Mouse (Mus musculus) layer of hippocampus, adult 9-10 months (tissue): Measurements from ENCODE around the gene Lgr6.
A peak's percentile ranks its signal among the peaks of the same experiment; 100 is the strongest.
"Not testable (repeated sequence)": the region's sequence is repeated elsewhere in the genome, so short reads cannot be mapped to it uniquely, and the experiment has no call there.

Experiments
- DNase-seq: peaks from one replicate; pipeline ENCODE4 v3.0.0; 2022; ENCODE audit warnings: low spot score

Gene Lgr6

DNA sequence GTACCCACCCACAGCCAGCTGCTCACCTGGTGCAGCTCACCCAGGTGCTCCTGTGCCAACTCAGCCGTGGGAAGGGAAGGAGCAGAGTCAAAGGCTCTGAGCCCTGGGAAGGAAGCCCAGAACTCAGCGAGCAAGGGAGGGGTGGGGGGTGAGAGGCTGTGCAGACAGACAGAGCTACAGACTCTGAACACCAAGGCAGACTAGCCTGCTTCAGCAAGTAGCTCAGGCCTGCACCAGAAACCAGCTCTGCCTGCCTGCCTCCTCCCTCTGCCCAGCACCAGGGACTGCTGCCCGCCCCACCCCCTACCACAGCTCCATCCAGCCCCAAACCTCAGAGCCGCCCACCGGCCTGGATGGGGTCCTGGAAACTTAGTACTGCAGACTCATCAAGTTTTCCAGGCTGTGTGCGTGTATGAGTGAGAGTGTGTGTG lies 22.9 kb upstream of the Lgr6 start:
- no peak for DNase-seq

DNA sequence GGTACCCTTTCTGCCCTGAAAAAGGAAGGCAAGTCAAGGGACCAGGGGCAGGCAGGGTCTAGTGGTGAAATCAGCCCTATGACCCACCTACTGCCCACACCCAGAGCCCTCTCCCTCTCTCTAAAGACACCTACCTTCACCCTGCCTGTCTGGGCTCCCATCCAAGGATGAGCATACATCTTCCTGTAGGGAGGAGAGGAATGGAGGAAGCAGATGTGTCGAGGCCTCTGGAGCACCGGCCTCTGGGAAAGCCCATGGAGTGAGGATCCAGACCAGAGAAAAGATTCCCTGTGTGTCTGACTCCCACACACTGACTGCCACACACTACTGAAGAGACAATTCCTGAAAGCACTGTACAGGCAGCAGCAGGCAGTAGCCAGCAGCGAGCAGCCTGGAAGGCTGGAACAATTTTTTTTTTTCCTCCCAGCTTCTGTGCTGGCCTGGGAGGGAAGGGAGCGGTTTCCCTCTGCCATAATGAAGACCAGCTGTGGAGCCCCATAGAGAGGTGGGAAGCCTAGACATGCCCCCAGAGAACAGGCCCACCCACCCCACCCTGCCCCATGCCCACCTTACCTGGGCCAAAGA lies 21.5 kb upstream of the Lgr6 start:
- DNase-seq = no peak

DNA sequence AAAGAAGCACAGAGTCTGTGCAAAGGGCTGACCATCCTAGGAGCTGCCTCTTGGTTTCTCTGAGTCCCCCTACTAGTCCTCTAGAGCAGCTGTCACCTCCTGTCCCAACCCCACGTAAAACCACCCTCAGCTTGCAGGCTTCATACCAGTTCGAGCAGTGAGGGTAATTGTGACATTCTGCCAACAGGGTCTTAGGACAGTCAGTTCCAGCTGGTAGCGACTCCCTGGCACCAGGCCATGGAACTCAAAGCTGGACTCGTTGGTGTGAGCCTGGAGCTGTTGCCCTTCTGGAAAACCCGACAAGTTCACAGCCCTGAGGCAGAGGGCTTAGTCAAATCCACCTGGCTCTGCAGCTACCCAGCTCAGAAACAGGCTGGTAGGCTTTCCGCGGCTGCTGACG lies 20.9 kb upstream of the Lgr6 start:
- no peak for DNase-seq

DNA sequence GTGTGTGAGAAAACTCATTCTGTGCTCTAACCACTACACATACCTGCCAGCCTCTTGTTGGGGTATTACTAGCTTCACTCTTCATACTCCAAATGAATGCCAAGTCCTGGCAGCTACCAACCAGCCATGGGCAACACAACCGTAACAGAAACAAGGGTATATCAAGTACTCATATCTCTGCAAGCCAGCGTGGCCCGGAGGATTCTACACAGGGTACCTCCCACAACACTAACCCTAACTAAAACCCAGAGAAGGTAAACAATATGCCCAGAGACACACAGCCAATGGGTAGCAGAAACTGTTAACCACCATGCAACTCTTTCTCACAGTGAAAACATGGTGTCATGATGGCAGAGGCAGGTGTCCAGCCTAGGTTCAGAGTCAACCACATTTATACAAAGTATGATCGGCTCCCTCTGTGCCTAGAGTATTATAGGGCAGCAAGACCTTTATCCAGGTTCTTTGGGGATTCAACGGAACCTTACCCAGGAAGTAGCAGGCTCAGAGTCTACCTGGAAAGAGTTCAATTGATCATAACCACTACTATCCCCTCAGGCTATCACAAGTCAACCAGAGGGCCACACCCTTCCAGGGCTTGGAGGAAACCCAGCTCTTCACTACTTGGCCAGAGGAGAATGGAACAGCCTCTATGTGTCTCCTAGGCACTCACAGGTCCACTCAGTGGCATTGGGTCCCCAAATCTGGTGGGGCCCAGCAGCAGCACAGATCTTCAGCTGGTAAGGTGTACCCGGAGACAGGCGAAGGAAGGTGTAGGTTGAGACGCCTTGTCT lies 19.7 kb upstream of the Lgr6 start:
- no peak for DNase-seq

DNA sequence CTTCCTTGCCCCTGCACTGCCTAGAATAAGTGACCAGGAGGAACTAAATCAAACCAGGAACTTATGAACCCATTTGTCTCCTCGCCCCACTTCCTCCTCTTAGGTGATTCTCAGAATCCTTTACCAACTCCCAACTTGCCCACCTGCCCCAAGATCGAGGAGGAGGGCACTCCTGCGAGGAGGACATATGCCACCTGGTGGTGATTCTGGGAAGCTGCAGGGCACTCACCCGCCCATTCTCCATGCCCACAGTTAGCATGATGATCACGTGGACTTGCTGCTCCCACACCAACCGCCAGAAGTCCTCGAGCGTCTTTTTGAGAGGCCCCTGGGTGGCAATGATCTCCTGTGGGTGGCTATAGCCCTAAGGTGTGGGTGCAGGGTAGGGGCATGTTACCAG lies 7.6 kb upstream of the Lgr6 start:
- no peak for DNase-seq

DNA sequence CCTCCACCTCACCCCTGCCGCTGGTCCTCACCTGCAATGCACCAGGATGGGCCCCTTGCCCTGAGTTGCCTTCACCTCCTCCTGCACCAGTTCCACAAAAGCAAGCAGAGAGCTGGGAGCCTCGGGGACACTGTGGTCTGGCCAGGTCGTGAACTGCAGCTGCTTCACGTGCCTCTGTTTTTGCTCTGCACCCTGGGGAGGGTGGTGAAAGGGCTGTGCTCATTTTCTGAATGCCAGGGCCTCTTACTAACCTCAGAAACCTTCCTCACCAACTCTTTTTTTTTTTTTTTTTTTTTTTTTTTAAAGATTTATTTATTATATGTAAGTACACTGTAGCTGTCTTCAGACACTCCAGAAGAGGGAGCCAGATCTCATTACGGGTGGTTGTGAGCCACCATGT lies 6.2 kb upstream of the Lgr6 start:
- not testable (repeated sequence) for DNase-seq

DNA sequence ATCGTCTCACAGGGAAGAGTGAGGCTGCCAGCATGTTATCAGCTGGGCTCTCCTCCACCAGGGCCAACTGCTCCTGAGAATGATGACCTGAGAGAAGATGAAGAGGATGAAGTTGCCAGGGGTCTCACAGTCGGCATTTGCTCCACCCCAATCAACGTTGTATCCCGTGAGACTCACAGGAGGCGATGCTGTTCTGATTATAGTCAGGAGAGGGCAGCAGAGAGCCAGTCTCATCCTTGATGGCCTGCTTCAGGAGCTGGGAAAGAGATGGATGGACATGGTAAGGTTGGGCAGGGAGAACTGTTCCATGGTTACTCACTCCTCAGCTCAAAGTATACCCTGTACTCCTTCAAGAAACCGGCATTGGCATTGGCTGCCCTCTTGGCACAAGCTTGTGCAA lies 5.0 kb upstream of the Lgr6 start:
- peak; percentile 73 for DNase-seq

DNA sequence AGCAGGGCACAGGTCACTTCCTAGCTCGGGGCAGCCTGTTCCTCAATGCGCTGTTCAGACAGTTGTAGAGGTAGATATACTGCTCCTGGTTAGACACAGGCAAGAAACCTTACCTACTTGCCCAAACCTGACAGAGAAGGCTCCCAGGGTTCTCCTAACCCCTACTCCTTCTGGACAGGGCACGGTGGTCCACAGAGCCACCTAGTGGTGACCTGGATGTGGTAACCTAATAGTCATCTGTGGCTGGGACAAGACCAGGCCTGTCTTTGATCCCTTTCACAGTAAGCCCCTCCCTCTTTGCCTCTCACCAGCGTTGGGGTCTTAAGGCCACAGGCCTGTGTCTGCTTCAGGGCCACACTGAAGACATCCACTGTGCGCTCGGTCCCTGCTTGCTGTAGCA lies 3.5 kb upstream of the Lgr6 start:
- no peak for DNase-seq

DNA sequence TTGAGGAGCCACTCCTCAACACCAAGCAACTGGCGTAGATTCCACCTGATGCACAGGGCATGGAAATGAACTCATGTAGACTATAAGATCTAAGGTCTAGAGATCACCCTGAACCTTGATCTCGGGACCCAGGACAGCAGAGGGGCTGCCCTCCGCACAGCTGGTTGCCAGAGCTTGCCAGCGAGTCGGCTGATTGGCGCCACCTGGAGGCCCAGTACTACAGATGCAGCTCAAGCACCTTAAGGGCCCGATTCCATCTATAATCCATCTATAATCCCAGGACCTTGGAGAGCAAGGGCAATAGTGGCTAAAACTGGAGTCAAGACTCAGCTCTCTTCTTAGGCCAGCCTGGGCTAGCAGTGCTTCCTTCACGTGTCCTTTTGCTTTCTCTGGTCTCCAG lies 875 bp upstream of the Lgr6 start:
- no peak for DNase-seq

DNA sequence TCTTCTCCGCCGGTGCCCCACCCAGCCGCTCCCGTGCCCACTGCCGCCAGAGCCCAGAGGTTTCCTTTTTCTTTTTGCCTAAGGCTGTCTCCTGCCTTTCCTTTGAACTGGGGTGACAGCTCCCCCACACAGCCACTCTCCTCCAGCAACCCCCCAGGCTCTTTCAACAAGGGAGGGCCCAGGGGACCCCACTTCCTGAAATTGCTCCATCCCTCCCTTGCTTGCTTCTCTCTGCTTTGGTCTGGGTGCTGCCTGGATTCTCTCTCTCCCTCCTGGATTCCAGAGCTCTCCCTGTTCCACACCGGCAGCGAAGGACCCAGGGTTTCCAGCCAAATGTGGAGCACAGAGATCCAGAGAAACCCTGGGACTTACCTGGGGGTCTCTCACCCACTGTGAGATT lies 4.7 kb downstream of the Lgr6 start:
- no peak for DNase-seq

DNA sequence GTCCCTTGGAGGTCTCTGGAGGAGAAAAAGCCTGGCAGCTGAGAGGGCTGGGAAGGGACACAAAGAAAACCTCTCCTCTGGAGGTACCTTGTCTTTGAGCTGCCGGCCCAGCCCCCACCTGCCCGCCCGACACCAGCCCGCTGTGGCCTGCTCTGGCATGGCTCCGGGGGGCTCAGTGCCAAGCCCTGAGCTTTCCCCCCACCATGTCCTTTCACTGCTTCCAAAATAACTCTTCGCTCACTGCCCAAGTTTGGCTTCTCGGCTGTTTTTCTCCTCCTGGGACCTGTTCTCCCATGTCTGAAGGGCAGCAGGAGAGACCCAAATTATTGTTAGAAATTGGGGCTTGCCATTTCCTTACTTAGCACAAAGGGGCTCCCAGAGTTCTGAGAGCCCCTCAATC lies 6.6 kb downstream of the Lgr6 start:
- DNase-seq = no peak

DNA sequence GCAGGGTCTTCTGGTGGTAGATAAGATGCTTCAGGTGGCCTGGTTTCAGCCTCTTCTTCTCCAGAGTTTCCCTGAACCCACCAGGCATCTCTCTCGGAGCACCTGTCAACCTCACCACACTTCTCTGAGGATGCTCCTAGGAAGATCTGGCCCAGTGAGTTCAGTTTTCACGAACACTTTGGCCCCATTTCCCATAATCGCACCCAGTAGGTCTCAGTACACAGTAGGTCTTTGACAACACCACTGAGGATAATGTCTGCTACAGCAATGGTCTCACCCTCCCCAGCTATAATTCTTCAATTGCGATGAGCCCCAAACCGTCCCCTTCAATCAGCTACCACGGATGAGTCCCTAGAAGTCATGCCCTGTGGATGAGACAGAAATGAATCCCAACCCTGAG lies 7.6 kb downstream of the Lgr6 start:
- no peak for DNase-seq

DNA sequence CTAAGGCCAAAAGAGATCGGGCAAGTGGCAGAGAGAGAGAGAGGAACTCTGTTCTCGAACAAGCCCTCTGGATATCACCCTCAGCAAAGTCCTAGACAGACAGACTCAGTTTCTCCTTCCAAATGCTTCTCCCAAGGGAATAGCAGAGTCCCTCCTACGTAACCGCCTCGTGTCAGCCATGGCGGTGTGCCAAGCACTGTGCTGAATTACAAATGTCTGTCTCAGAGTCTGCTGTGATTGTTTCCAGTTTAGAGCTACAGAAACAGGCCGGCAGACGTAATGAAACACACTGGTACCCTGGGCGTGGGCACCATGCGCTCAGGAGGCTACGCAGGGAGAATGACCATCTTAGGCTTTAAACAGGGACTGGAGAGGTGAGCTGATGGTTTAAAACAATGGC lies 8.8 kb downstream of the Lgr6 start:
- DNase-seq = no peak

DNA sequence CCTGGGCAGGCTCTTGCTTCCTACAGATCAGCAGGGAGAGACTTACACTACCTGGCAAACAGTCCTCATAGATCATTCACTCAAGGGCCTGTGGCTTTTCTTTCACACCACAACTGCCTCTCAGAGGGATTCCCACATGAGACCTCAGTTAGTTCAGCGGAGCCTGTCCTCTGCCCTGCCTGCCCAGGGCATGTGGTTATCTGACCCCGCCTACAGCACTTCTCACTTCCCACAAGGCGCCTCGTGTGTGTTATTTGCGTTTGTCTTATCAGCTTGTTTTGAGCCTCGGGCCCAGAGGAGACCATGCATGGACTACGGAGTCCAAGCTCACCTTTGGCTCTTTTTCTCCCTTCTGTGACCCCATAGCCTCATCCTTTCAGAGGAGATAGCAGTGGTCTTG lies 9.9 kb downstream of the Lgr6 start:
- DNase-seq = no peak

DNA sequence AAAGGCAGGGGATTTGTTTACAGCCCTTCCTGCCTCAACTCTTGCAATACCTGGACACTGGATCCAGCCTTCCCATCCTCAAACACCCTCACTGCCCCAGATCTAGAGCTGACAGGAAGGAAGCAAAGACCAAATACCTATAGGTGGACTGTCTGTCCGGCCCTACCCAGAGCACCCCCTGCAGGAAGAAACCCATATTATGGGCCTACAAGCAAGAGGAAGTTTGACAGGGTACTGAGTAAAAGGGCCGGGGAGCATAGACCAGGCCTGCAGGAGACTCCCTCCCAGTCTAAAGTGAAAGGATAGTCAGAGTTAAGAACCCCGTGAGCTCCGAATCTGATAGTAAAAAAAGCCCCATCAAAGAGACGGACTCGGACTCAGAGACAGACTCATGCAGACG lies 10.4 kb downstream of the Lgr6 start:
- no peak for DNase-seq

DNA sequence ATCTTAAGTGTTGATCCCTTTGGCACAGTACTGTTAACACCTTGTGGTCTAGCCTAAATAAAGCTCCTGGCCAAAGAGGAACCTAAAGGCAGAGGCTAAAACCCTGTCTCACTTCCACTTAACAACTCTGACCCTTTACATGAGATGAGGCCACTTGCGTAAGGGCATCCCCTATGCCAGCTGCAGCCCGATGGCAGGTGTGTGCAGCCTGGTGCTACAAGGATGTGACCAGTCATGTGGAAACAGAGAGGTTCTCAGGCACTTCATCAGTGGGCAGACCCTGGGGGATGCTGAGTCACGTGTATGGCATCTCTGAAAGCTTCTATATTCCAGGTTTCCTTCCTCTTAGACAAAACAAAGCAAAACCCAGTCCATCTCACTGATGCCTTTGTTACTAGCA lies 14.2 kb downstream of the Lgr6 start:
- no peak for DNase-seq

DNA sequence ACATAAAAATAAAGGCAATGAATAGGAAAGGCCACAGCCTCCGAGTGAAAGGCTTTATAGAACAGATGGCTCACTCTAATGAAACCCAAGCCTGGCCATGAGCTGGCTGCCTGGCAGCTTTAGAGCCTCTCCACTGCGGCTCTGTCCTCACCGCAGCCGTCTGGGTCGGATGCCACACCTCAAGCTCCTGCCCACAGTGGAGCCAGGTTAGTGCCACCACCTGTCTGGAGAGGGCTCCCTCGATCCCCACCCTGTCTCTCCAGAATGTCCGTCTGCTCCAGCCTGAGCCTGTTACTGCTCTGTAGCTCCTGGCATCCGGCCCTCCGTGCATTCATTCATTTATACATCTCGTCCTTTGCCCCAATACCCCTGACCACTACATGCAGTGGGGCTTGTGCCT lies 15.4 kb downstream of the Lgr6 start:
- no peak for DNase-seq

DNA sequence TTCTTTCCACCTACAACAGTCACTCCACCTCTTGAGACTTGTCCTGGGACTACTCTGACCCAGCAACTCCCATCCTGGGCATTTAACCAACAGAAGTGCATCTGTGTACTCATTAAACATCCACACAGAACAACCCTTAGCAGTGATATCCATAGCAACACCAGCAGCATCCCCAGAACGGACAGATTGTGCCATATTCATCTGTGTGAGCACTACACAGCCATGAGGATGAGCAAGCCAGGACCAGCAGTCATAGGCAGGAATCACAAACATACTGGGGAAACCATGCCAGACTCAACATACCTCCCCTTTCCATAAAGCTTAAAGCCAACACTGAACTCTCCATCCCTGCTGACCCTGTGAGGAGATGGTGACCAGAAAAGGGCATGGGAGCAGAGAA lies 17.7 kb downstream of the Lgr6 start:
- peak; percentile 51 for DNase-seq

DNA sequence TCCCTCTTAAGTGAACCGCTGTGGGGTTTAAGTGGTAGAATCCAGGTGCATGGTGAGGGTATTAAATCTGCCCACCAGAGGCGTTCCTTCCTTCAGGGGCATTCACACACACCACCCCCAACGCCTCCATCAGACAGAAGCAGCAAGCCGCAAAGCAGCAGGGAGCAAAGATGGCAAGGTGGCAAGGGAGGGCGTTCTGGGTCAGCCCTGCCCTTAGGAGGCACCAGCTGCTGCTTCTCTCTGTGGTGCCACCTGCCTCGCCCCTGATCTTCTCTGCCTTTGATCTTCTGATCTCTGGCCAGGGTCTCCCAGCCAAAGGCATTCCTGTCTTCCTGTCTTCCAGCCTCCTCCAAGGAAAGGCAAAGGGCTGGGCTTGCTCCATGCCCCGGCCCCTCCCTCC lies 19.1 kb downstream of the Lgr6 start:
- DNase-seq = no peak

DNA sequence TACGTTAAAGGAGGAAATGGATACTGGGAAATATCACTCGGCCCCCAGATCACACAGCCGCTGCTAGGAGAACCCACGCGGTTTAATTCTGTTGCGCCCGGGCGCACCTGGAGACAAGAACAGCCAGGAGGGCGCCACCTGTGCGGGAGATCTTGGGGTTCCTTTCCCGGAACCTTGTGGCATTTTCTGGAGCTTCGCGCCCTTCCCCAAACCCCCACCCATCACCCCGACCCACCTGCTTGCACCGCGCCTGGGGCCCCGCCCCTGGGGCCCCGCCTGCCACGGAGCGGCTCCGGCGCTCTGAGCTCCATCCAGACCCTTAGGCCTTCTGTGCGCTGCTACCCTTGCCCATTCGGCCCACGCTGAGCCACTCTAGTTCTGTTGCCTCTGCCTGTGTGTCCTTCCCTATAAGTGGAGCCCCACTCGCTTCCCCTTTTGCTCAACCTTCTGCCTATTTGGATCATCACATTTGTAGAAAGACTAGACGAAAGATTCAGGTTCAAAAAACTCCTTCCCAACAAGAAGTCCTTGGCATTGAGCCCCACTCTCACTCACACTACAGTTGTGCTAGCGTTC lies 19.7 kb downstream of the Lgr6 start:
- no peak for DNase-seq

DNA sequence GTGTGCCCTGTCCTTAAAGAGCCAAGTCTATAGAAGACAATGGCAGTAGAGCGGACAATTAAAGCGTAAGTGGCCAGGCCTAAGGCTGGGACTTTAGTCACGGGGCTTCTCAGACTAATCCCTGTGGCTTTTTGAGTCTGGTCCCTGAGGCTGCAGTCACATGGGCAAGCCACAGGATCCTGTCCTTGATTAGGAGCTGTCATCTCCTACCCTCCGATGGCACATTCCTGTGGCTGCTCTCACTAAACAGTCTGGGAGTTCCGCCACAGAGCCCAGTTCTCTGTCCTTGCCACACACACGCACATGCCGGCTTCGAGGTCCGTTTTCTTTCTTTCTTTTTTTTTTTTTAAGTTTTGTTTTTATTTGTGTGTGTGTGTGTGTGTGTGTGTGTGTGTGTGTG lies 21.6 kb downstream of the Lgr6 start:
- DNase-seq = no peak

DNA sequence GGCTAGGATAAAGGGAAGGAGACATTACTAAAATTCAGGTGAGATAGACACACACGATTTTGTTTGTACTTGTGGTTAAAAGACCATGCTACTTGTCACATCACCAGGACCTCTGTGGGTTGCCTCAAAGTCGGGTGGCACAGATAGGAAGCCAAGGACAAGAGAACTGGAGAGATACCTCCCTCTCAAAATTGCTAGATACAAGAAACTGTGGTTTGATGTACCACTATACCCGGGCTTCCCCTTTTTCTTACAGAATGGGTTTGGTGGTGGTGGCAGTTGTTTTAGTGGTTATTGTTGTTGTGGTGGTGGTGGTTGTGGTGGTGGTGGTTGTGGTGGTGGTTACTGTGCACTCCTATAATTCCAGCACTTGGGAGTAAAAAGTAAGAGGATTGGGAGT lies 22.8 kb downstream of the Lgr6 start:
- DNase-seq = no peak

DNA sequence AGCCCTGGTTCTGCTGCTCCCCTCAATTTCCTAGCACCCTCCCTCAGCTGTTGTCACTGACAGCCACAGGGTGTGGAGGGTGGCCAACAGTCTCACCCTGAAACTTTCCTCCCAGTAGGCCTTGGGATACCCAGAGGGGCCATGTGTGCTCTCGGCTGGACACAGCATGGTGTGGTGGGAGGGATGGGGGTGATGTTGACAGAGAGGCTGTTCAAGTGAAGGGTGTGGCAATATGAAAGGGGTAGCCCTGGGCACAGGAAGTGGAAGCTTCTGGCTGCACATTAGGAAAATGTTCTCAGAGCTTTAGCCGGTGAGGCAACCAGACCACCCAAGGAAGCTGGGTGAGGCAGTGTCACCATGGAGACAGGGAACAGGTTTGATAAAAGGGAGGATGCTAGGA lies 26.1 kb downstream of the Lgr6 start:
- no peak for DNase-seq

DNA sequence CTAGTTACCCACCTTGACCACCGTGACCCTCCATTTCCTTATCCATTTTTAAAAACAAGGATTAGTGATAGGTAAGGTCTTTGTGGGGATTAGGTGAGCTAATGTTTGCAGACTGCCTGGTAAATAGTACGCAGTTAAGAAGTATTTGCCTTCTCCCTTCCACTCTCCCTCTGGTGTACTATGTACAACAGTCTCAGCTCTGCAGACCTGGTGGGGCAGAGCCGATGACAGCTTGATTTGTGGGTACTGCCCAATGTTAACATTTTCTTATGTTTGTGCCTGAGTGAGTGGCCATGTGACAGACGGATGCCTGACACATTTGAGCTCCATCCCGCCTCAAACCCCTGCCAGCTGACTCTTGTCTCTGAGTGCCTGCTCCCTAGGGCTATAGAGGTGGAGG lies 28.6 kb downstream of the Lgr6 start:
- DNase-seq = no peak
